Mouse (Mus musculus): Measurements from ENCODE around the gene 1700001L19Rik. TPM values are rescaled to one million over a fixed set of nuclear protein-coding genes. Genes with fewer than 3 reads are reported as not detected.

The 1700001L19Rik gene
- total RNA-seq, 2 experiments from 2014 or later: 21.4 to 23.0 TPM

GRCm38 (mm10) chr13:68605689-68606126 lies 8.5 kb downstream of the 1700001L19Rik start:
- DNase-seq (ENCODE audit: low spot score in 2 of 2): no peak

GRCm38 (mm10) chr13:68607652-68608405 lies 10.6 kb downstream of the 1700001L19Rik start:
- no peak for DNase-seq (ENCODE audit: low spot score in 2 of 2)

GRCm38 (mm10) chr13:68622792-68623191 lies 25.6 kb downstream of the 1700001L19Rik start:
- peak; percentile 26 to 31 for DNase-seq (ENCODE audit: low spot score in 2 of 2)

GRCm38 (mm10) chr13:68627041-68627440 lies 29.8 kb downstream of the 1700001L19Rik start:
- DNase-seq (ENCODE audit: low spot score in 2 of 2): no peak

- no peak for DNase-seq (ENCODE audit: low spot score in 2 of 2)
Measured at GRCm38 (mm10) chr13:68642786-68643185, 45.6 kb downstream of the 1700001L19Rik start.

Other genes with a start within 250 kb of the 1700001L19Rik start
- 10 to 100 TPM; 17.7 to 19.7 TPM for gene Mtrr, start 15.3 kb upstream of the 1700001L19Rik start, total RNA-seq (2021)
- gene Fastkd3, start 15.2 kb upstream of the 1700001L19Rik start, total RNA-seq (2021): 10 to 100 TPM; 14.8 to 17.4 TPM